Mouse (Mus musculus): ENCODE results near the gene Rpn1. TPM values are rescaled to one million over a fixed set of nuclear protein-coding genes. Genes with fewer than 3 reads are reported as not detected.

Gene Rpn1
- 123 and 137 TPM in 2 replicates for total RNA-seq (2014; fragmentation: Nextera tagmentation)
- 183 and 205 TPM in 2 replicates for total RNA-seq (2017)

- ATAC-seq (replicated peaks; ENCODE audit: low FRiP score, low TSS enrichment, poor library complexity, severe bottlenecking) = peak; percentile 92
Observed at GRCm38 (mm10) chr6:88084278-88085151, at the start of gene Rpn1. Gene Rpn1, plus strand, starts transcription at chr6:88084482.

DNA sequence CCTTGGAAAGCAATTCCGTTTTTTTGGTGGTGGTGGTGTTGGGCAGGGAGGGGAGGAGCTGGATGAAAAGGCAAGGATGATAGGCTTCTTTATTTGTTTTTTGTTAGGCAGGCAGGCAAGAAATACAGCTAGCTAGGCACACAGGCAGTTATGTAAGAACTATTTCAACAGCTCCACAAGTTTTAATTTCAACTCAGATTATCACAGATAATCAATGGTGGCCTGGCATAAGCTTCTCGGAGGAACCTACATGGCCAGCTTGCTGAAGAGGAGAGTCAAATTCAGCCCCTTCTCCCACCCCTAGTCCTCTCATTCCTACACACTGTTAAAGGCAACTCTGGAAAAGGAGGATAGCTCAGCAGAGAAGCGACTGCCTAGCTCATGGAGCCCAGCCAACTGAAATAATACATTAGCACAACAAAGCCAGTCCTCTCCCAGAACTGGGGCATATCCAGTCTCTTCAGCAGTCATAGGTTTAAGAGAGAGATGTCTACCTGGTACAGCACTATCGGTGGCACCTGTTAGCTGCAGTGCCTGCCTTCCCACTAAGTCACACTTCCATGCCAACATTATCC lies 46.7 kb upstream of the Rpn1 start:
- no peak for ATAC-seq (replicated peaks; ENCODE audit: low FRiP score, low TSS enrichment, poor library complexity, severe bottlenecking)

DNA sequence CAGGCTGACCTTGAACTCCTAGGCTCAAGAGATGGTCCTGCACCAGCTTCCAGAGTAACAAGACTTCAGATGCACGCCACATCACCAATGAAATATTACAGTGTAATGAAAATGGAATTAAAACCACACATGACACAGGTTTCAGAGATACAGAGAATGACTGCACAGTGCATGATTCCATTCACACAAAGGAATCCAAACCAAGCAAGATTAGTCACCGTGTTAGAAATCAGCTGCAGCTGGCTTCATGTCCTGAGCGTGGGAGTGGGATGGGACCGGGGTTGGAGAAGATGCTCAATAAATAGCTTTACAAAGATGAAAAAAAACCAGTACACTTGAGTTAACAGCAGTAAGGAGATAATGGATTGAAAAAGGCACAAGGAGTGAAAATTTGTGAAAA lies 44.9 kb upstream of the Rpn1 start:
- no peak for ATAC-seq (replicated peaks; ENCODE audit: low FRiP score, low TSS enrichment, poor library complexity, severe bottlenecking)

DNA sequence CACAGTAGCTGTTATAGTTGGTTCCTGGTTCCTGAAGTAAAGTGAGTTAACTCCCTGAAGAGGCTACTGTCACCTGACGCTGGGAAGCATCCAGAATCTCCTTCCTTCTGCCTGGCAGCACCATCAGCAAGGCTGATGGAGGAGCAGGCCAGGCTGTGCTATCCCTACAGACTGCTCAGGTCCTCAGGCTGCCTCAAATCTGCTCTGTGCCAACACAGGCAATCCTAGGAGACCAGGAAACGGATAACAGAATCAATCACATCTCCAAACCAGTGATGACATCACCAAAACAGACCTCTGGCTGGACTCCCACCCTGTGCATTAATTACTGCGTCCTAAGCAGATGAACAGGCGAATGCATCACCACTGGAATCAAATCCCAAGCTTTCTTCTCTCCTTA lies 43.1 kb upstream of the Rpn1 start:
- ATAC-seq (replicated peaks; ENCODE audit: low FRiP score, low TSS enrichment, poor library complexity, severe bottlenecking) = no peak

GRCm38 (mm10) chr6:88042336-88042735 lies 41.9 kb upstream of the Rpn1 start:
- no peak for ATAC-seq (replicated peaks; ENCODE audit: low FRiP score, low TSS enrichment, poor library complexity, severe bottlenecking)

- peak; percentile 32; the same call in 1 of the 2 replicates for ATAC-seq (replicated peaks; ENCODE audit: low FRiP score, low TSS enrichment, poor library complexity, severe bottlenecking)
Observed at GRCm38 (mm10) chr6:88044234-88044576, 40.1 kb upstream of the Rpn1 start.

DNA sequence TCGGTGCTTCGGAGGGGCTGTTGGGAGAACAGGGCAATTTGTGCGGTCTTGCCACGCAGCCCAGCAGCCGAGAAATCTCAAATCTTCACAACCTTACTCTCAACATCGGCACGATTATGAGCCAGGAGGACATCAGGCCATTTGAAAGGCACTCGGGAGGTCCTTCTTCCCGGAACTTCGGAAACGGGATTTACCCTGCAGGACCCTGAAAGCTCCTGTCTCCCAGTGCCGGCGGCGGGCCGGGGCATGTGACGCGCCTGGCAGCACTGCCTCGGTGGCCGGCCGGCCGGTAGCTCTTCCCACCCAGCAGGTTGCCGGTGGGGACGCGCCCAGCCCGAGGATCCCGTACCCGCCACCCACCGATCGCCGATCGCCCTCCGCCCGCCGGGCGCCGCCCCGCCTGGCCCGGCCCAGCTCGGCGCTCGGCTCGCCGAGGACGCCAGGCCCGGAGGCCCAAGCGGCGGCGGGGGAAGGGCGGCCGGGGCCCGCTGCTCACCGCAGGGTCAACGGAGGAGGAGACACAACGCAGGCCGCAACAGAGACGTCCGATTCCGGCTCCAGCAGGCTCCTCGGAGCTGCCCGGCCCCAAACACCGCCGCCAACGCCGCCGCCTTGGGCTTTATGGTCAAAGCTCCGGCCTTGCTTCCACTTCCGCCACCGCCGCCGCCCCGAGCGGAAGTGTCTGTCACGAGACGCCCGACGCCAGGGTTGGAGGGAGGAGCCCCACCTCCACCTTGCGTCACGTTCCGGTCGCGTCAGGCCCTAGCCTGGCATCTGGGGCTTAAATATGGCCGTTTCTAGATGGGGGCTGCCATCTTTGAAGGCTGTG lies 39.5 kb upstream of the Rpn1 start, which contains the start of gene Rab7:
Gene Rab7, minus strand, starts transcription at position 694 of the 829 bp plus-strand sequence.
- peak; percentile 97 for ATAC-seq (replicated peaks; ENCODE audit: low FRiP score, low TSS enrichment, poor library complexity, severe bottlenecking)

- ATAC-seq (replicated peaks; ENCODE audit: low FRiP score, low TSS enrichment, poor library complexity, severe bottlenecking) = no peak
Observed at GRCm38 (mm10) chr6:88045406-88045766, 38.9 kb upstream of the Rpn1 start.

- ATAC-seq (replicated peaks; ENCODE audit: low FRiP score, low TSS enrichment, poor library complexity, severe bottlenecking) = 0 out of 2 replicates have a peak, but pooled peaks have one; percentile 35
Observed at GRCm38 (mm10) chr6:88047853-88048252, 36.4 kb upstream of the Rpn1 start.

DNA sequence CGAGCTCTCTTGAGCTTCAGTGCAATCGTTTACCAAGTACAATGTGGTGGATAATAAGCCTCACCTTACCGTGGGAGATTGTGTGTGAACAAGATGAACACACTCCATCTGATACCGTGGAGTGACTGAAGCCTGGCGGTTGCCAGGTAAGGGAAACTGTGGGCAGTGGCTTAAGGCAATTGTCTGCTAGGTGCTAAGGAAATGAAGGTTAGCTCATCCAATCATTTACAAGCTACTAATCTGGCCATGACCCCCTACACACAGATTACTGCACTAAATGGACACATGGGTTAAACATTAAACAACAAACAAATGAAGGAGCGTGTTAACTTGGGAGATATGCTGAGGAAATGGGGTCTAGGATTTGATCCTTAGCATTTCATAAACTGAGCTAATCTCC lies 35.3 kb upstream of the Rpn1 start:
- no peak for ATAC-seq (replicated peaks; ENCODE audit: low FRiP score, low TSS enrichment, poor library complexity, severe bottlenecking)

DNA sequence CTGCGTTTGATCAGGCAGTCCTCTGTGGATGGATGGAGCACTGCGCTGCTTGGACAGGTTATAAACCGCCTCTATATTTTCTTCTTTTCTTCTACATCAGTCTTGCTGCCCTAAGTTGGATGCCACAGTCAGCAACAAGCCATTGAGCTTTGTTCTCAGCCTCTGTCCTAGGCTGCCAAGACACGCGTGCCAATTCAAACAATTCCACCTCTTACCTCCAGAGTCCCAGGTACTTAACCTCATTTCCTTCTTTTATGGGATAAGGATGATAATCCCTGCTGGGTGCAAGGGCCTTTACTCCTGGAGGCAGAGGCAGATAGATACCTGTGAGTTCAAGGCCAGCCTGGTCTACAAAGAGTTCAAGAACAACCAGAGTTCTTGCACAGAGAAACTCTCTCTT lies 33.1 kb upstream of the Rpn1 start:
- no peak for ATAC-seq (replicated peaks; ENCODE audit: low FRiP score, low TSS enrichment, poor library complexity, severe bottlenecking)

- no peak for ATAC-seq (replicated peaks; ENCODE audit: low FRiP score, low TSS enrichment, poor library complexity, severe bottlenecking)
Observed at GRCm38 (mm10) chr6:88053228-88054080, 30.8 kb upstream of the Rpn1 start.

DNA sequence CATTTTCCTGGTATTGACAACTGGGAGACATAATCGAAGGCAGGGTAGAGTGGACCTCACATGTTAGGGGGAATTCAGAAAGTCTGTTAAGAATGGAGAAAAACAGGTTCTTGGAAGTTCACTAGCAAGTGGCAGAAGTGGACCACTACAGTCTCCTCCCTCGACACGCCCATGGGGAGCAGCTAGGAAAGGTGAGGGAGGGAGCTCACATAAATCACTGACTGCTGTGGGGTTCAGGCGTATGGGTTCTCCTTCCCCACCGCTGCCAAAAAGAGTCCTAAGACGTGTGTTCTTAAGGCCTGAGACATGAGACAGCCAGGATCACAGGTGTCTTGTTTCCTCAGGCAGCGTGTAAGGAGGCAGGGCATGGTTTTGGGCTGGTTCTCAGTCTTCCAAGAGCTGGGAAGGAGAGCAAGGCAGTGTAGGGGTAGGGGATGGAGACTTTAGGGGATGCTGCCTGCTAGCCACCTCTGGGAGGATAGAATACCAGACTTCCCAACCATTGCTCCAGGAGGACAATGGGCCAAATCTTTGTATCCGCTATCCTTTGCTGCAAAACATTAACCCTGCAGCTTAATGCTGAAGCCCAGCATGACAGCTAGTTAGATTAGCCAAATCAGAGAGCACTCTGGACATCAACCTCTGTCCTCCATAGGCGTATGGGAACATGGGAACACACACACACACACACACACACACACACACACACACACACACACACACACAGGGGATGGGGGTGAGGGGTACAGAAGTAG lies 30.0 kb upstream of the Rpn1 start:
- no peak for ATAC-seq (replicated peaks; ENCODE audit: low FRiP score, low TSS enrichment, poor library complexity, severe bottlenecking)

DNA sequence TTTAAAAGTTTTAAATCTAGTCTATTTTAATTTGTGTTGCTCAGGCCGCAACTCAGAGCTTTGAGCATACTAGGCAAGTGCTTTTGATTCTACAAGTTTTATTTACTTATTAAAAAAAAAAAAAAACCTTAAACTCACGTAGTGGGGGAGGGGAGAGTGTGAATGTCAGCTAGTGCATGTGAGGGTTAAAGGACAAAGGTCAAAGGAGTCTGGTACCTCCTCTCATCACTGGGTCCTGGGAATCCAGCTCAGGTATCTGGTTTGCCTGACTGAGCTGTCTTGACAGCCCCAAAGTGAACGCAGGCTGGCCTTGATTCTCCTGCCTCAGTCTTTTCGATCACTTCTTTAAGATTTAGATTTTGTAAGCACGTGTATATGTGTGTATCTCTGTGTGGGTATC lies 28.6 kb upstream of the Rpn1 start:
- ATAC-seq (replicated peaks; ENCODE audit: low FRiP score, low TSS enrichment, poor library complexity, severe bottlenecking) = no peak

GRCm38 (mm10) chr6:88056866-88057265 lies 27.4 kb upstream of the Rpn1 start:
- no peak for ATAC-seq (replicated peaks; ENCODE audit: low FRiP score, low TSS enrichment, poor library complexity, severe bottlenecking)

DNA sequence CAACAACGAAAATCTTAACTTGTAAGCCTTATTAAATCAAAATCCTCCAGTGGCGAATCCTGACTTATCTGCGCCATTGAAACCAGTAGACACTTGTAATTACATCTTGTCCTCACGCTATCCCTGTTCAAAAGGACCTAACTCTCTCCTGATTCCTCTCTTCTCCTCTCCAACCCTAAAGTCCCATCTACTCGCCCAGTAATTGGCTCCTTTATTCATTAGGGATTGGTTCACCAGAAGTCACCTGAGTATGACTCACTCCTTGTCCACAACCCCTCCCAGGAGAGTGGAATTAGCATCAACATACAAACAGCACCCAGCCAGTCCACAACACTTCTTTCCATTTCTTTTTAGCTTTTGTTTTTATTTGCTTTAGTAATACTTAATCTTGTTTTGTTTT lies 24.4 kb upstream of the Rpn1 start:
- no peak for ATAC-seq (replicated peaks; ENCODE audit: low FRiP score, low TSS enrichment, poor library complexity, severe bottlenecking)

- no peak for ATAC-seq (replicated peaks; ENCODE audit: low FRiP score, low TSS enrichment, poor library complexity, severe bottlenecking)
Observed at GRCm38 (mm10) chr6:88060602-88061001, 23.7 kb upstream of the Rpn1 start.

GRCm38 (mm10) chr6:88061406-88061805 lies 22.9 kb upstream of the Rpn1 start:
- ATAC-seq (replicated peaks; ENCODE audit: low FRiP score, low TSS enrichment, poor library complexity, severe bottlenecking) = no peak

- no peak for ATAC-seq (replicated peaks; ENCODE audit: low FRiP score, low TSS enrichment, poor library complexity, severe bottlenecking)
Observed at GRCm38 (mm10) chr6:88062398-88062797, 21.9 kb upstream of the Rpn1 start.

Measured in megakaryocyte-erythroid progenitor cell, adult 5-6 weeks (primary cell).